Comparison of ENCODE assay signal across 10 mouse cellular contexts in the genomic region with DNA sequence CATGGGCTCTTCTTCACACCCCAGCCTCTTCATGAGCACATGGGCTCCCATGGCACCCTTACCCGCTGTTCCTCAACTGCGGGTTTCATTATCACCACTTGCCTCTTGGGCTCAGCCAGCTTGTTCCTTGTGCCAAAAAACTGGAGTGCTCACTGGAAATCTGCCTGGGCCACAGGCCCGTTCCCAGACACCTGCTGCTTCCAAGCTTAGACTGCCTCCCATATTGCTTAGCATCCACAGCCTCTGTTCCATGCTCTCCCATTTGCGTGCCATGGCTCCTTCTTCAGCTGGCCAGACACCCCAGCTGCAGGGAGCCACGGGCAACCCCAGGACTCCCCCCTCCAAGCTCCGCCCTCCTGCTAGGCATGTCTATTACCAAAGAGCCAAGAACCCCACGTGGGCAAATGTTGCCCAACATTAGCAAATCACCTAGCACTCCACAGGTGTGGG.
DNase-seq lines count a peak whose midpoint lies in the region; ATAC-seq and TF ChIP-seq lines count a peak whose summit lies in the region.
"Had no signal": no experiment of that assay in that cellular context is flagged by ENCODE, and none has a peak within 500 bp of the region (broad histone marks: within the 10 kb centered on the region; RNA-seq: fewer than 3 reads in every experiment).

No protein-coding gene starts in this region.

- peak overlapping the region; percentile 55 for H3K4me2 ChIP-seq in liver, embryonic 14.5 days (ENCODE audit: low read depth)
- H3K4me2 ChIP-seq: neural tube, embryonic 12.5 days had no signal

- intact Hi-C loops in heart, postnatal 25 days (cut with DNase I), result no loop called here

- H3K9ac ChIP-seq in liver, embryonic 14.5 days (replicated peaks), result peak overlapping the region; percentile 48
- H3K9ac ChIP-seq: neural tube, embryonic 12.5 days had no signal

- peaks cover 24 to 30% of the 10 kb centered on the region in 2 experiments for H3K4me1 ChIP-seq in liver, embryonic 14.5 days (replicated peaks; ENCODE audit: control insufficient read depth in 2 of 2, insufficient read depth in 2 of 2, low read length in 1 of 2)

- no peak for TF ChIP-seq CTCF in liver, embryonic 14.5 days (IDR thresholded peaks at IDR 0.05; ENCODE audit: low read depth)

- H3K4me3 ChIP-seq in liver, embryonic 14.5 days (ENCODE audit: insufficient read depth in 1 of 2, low read depth in 2 of 2, low read length in 2 of 2), result no peak overlapping the region
- H3K4me3 ChIP-seq: neural tube, embryonic 12.5 days had no signal

- H3K27me3 ChIP-seq in liver, embryonic 14.5 days (ENCODE audit: control insufficient read depth, insufficient read depth, low read length), result no peaks in the 10 kb centered on the region
- H3K27me3 ChIP-seq: neural tube, embryonic 12.5 days had no signal

- ATAC-seq in liver, embryonic 14.5 days (ENCODE audit: insufficient read depth), result no peak

- peak; percentile 68 to 78 for DNase-seq in heart, adult 18-20 months
- DNase-seq in heart, postnatal 25 days (ENCODE audit: low spot score), result no peak
- peak; percentile 85 for DNase-seq in cerebellum, adult 11-12 months
- DNase-seq in heart, adult 8-10 months (ENCODE audit: low spot score), result peak; percentile 40
- no peak for DNase-seq in liver, embryonic 14.5 days (ENCODE audit: low read depth in 3 of 3, low spot score in 3 of 3)
- DNase-seq in thymus, postnatal 25 days, result no peak
- no peak for DNase-seq in yolk sac, embryonic 10.5 days (ENCODE audit: low spot score)
- DNase-seq in urinary bladder, postnatal 10 days (ENCODE audit: low spot score), result no peak

- WGBS in liver, embryonic 14.5 days (ENCODE audit: insufficient replicate concordance), result 49% methylated on average over 7 of the region's 7 CpGs

- TF ChIP-seq EP300 in liver, embryonic 14.5 days (IDR thresholded peaks at IDR 0.05; ENCODE audit: low read depth), result no peak

- H3K9me3 ChIP-seq in liver, embryonic 14.5 days (ENCODE audit: control insufficient read depth, low read length), result no peaks in the 10 kb centered on the region
- H3K9me3 ChIP-seq: neural tube, embryonic 12.5 days had no signal

- no peaks in the 10 kb centered on the region for H3K36me3 ChIP-seq in liver, embryonic 14.5 days (replicated peaks; ENCODE audit: control insufficient read depth, insufficient read depth, low read depth)
- H3K36me3 ChIP-seq: neural tube, embryonic 12.5 days had no signal

- H3K27ac ChIP-seq in liver, embryonic 14.5 days, result peak overlapping the region; percentile 78
- H3K27ac ChIP-seq: kidney, postnatal 0 days; neural tube, embryonic 12.5 days had no signal

Comparison
In these comparisons a context has a peak if more than half of its experiments do, and no peak if none do; other contexts are left out.
1. DNase-seq: peak in heart, adult 18-20 months (2 of 2), cerebellum, adult 11-12 months (single experiment) and heart, adult 8-10 months (single experiment); none in heart, postnatal 25 days (single experiment), liver, embryonic 14.5 days (0 of 3), thymus, postnatal 25 days (single experiment), yolk sac, embryonic 10.5 days (single experiment) and urinary bladder, postnatal 10 days (single experiment).